26 mouse cellular contexts compared by ENCODE assay signal in genomic region chr2:65968810-65969209, GRCm38 (mm10).
A peak's percentile ranks its signal among the peaks of the same experiment; 100 is the strongest.
DNase-seq lines count a peak whose midpoint lies in the region; ATAC-seq and TF ChIP-seq lines count a peak whose summit lies in the region.
"Had no signal": no experiment of that assay in that cellular context is flagged by ENCODE, and none has a peak within 500 bp of the region (broad histone marks: within the 10 kb centered on the region; RNA-seq: fewer than 3 reads in every experiment).

No protein-coding gene starts in this region.

- peak; percentile 48; the same call in 1 of the 2 replicates for TF ChIP-seq POLR2A in cortical plate, adult 2 months (IDR thresholded peaks at IDR 0.05; ENCODE audit: extremely low read depth, insufficient read depth, low read length)

- peaks cover 4% of the 10 kb centered on the region; the same call in 1 of the 2 replicates for H3K36me3 ChIP-seq in forebrain, embryonic 16.5 days (ENCODE audit: control insufficient read depth, insufficient read depth)
- H3K36me3 ChIP-seq in forebrain, embryonic 12.5 days (replicated peaks): peaks cover 7% of the 10 kb centered on the region; the same call in 1 of the 2 replicates
- peaks cover 10% of the 10 kb centered on the region; the same call in 1 of the 2 replicates for H3K36me3 ChIP-seq in midbrain, embryonic 14.5 days (ENCODE audit: control insufficient read depth, insufficient read depth, low read length)
- peaks cover 5% of the 10 kb centered on the region for H3K36me3 ChIP-seq in midbrain, embryonic 11.5 days (ENCODE audit: control insufficient read depth, insufficient read depth, low read length)
- no peaks in the 10 kb centered on the region for H3K36me3 ChIP-seq in intestine, embryonic 16.5 days (ENCODE audit: control insufficient read depth, insufficient read depth, low read length)
- H3K36me3 ChIP-seq: embryonic facial prominence, embryonic 12.5 days; heart, embryonic 15.5 days; liver, embryonic 12.5 days had no signal

- no peak overlapping the region for H3K4me2 ChIP-seq in forebrain, embryonic 16.5 days (ENCODE audit: low read length)
- H3K4me2 ChIP-seq in forebrain, embryonic 12.5 days: no peak overlapping the region
- H3K4me2 ChIP-seq in midbrain, embryonic 14.5 days (ENCODE audit: low read length): no peak overlapping the region
- no peak overlapping the region for H3K4me2 ChIP-seq in midbrain, embryonic 11.5 days
- no peak overlapping the region for H3K4me2 ChIP-seq in intestine, embryonic 16.5 days (ENCODE audit: low read depth, low read length)
- H3K4me2 ChIP-seq: embryonic facial prominence, embryonic 12.5 days; heart, embryonic 15.5 days; limb, embryonic 13.5 days; liver, embryonic 12.5 days; neural tube, embryonic 13.5 days had no signal

- ATAC-seq in forebrain, embryonic 16.5 days: peak; percentile 64; the same call in 1 of the 2 replicates
- no peak for ATAC-seq in forebrain, embryonic 12.5 days (ENCODE audit: low FRiP score)
- no peak for ATAC-seq in midbrain, embryonic 14.5 days (ENCODE audit: low FRiP score, low TSS enrichment)
- ATAC-seq in midbrain, embryonic 11.5 days (ENCODE audit: low FRiP score): no peak
- no peak for ATAC-seq in intestine, embryonic 16.5 days
- ATAC-seq: CD4-positive, CD25-positive, alpha-beta regulatory T cell, adult 4 months; hindbrain, postnatal 0 days; intestine, postnatal 0 days; liver, embryonic 12.5 days had no signal

- no peaks in the 10 kb centered on the region for H3K9me3 ChIP-seq in forebrain, embryonic 16.5 days (ENCODE audit: control insufficient read depth, low read length)
- H3K9me3 ChIP-seq in forebrain, embryonic 12.5 days: no peaks in the 10 kb centered on the region
- H3K9me3 ChIP-seq in midbrain, embryonic 14.5 days (ENCODE audit: control insufficient read depth, low read length): no peaks in the 10 kb centered on the region
- H3K9me3 ChIP-seq in midbrain, embryonic 11.5 days (ENCODE audit: control insufficient read depth, low read length): no peaks in the 10 kb centered on the region
- no peaks in the 10 kb centered on the region for H3K9me3 ChIP-seq in intestine, embryonic 16.5 days (ENCODE audit: control insufficient read depth, low read length)
- H3K9me3 ChIP-seq: embryonic facial prominence, embryonic 12.5 days; heart, embryonic 15.5 days; liver, embryonic 12.5 days; neural tube, embryonic 13.5 days had no signal

- 71% methylated on average over 4 of the region's 4 CpGs for WGBS in forebrain, embryonic 16.5 days
- 69% methylated on average over 4 of the region's 4 CpGs for WGBS in forebrain, embryonic 12.5 days
- WGBS in midbrain, embryonic 14.5 days: 61% methylated on average over 4 of the region's 4 CpGs
- WGBS in midbrain, embryonic 11.5 days: 78% methylated on average over 4 of the region's 4 CpGs
- 66% methylated on average over 4 of the region's 4 CpGs for WGBS in intestine, embryonic 16.5 days

- no peak for DNase-seq in left cerebral cortex, adult 2 months (ENCODE audit: extremely low spot score in 1 of 2, low spot score in 2 of 2)
- DNase-seq in left cerebral cortex, postnatal 10 days (ENCODE audit: extremely low spot score in 1 of 2, low spot score in 2 of 2): no peak
- no peak for DNase-seq in midbrain, embryonic 14.5 days
- no peak for DNase-seq in midbrain, embryonic 11.5 days (ENCODE audit: low spot score, missing footprints)
- DNase-seq: adrenal gland, postnatal 36 days; cerebellum, adult 18-20 months; cerebellum, postnatal 14 days; heart, postnatal 36 days; kidney, postnatal 25 days; lung, adult 18-20 months; lung, postnatal 4 days; right cerebral cortex, adult 18-20 months; thymus, adult 2 months; thymus, postnatal 4 days had no signal

- no peak overlapping the region for H3K9ac ChIP-seq in forebrain, embryonic 16.5 days (replicated peaks; ENCODE audit: low read depth, low read length)
- H3K9ac ChIP-seq in forebrain, embryonic 12.5 days: no peak overlapping the region
- H3K9ac ChIP-seq in midbrain, embryonic 14.5 days (replicated peaks; ENCODE audit: low read length): no peak overlapping the region
- H3K9ac ChIP-seq in midbrain, embryonic 11.5 days (ENCODE audit: low read length): no peak overlapping the region
- H3K9ac ChIP-seq in intestine, embryonic 16.5 days (ENCODE audit: low read depth, low read length): no peak overlapping the region
- H3K9ac ChIP-seq: embryonic facial prominence, embryonic 12.5 days; heart, embryonic 15.5 days; limb, embryonic 13.5 days; liver, embryonic 12.5 days; neural tube, embryonic 13.5 days had no signal

- TF ChIP-seq CTCF in left cerebral cortex, adult 2 months (IDR thresholded peaks at IDR 0.05): no peak
- no peak for TF ChIP-seq CTCF in cortical plate, adult 2 months (IDR thresholded peaks at IDR 0.05; ENCODE audit: extremely low read depth, insufficient read depth, low read length)

- intact Hi-C loops in left cerebral cortex, adult 2 months (cut with DNase I): no loop called here
- intact Hi-C loops in left cerebral cortex, postnatal 10 days (cut with DNase I): no loop called here

- H3K27ac ChIP-seq in forebrain, embryonic 16.5 days (ENCODE audit: low read length): peak overlapping the region; percentile 50; the same call in 1 of the 2 replicates
- H3K27ac ChIP-seq in forebrain, embryonic 12.5 days: no peak overlapping the region
- peak overlapping the region; percentile 52; the same call in 1 of the 2 replicates for H3K27ac ChIP-seq in left cerebral cortex, adult 2 months
- H3K27ac ChIP-seq in midbrain, embryonic 14.5 days (replicated peaks; ENCODE audit: low read depth, low read length): 0 out of 2 replicates have a peak overlapping the region, but pooled peaks have one; percentile 14
- H3K27ac ChIP-seq in midbrain, embryonic 11.5 days (ENCODE audit: low read depth, low read length): no peak overlapping the region
- no peak overlapping the region for H3K27ac ChIP-seq in cortical plate, adult 2 months (ENCODE audit: insufficient read depth, low read length)
- H3K27ac ChIP-seq in intestine, embryonic 16.5 days (ENCODE audit: low read length): no peak overlapping the region
- H3K27ac ChIP-seq: embryonic facial prominence, embryonic 12.5 days; heart, embryonic 15.5 days; hindbrain, postnatal 0 days; limb, embryonic 13.5 days; liver, embryonic 12.5 days; neural tube, embryonic 13.5 days had no signal

- H3K27me3 ChIP-seq in forebrain, embryonic 16.5 days (replicated peaks; ENCODE audit: control insufficient read depth, insufficient read depth, low read length): no peaks in the 10 kb centered on the region
- no peaks in the 10 kb centered on the region for H3K27me3 ChIP-seq in forebrain, embryonic 12.5 days
- H3K27me3 ChIP-seq in midbrain, embryonic 14.5 days (ENCODE audit: control insufficient read depth, insufficient read depth, low read length): no peaks in the 10 kb centered on the region
- H3K27me3 ChIP-seq in midbrain, embryonic 11.5 days (ENCODE audit: control insufficient read depth, insufficient read depth, low read length): no peaks in the 10 kb centered on the region
- H3K27me3 ChIP-seq in intestine, embryonic 16.5 days (replicated peaks; ENCODE audit: control insufficient read depth, insufficient read depth, low read length): no peaks in the 10 kb centered on the region
- H3K27me3 ChIP-seq: embryonic facial prominence, embryonic 12.5 days; limb, embryonic 13.5 days; liver, embryonic 12.5 days; neural tube, embryonic 13.5 days had no signal

- H3K4me1 ChIP-seq in forebrain, embryonic 16.5 days (replicated peaks; ENCODE audit: control insufficient read depth, insufficient read depth, low read length): 0 out of 2 replicates have a peak, but pooled peaks cover 2% of the 10 kb centered on the region
- 0 out of 2 replicates have a peak, but pooled peaks cover 1% of the 10 kb centered on the region for H3K4me1 ChIP-seq in forebrain, embryonic 12.5 days
- H3K4me1 ChIP-seq in midbrain, embryonic 14.5 days (ENCODE audit: control insufficient read depth, insufficient read depth, low read length): 0 out of 2 replicates have a peak, but pooled peaks cover 4% of the 10 kb centered on the region
- no peaks in the 10 kb centered on the region for H3K4me1 ChIP-seq in midbrain, embryonic 11.5 days (ENCODE audit: control insufficient read depth, insufficient read depth, low read length)
- peaks cover 7% of the 10 kb centered on the region for H3K4me1 ChIP-seq in cortical plate, adult 2 months (ENCODE audit: control insufficient read depth, insufficient read depth, low read length)
- H3K4me1 ChIP-seq in intestine, embryonic 16.5 days (ENCODE audit: control insufficient read depth, insufficient read depth, low read length): no peaks in the 10 kb centered on the region
- H3K4me1 ChIP-seq: embryonic facial prominence, embryonic 12.5 days; heart, embryonic 15.5 days; liver, embryonic 12.5 days; neural tube, embryonic 13.5 days had no signal

- H3K4me3 ChIP-seq in forebrain, embryonic 16.5 days (replicated peaks; ENCODE audit: low read length): no peak overlapping the region
- no peak overlapping the region for H3K4me3 ChIP-seq in forebrain, embryonic 12.5 days (replicated peaks)
- H3K4me3 ChIP-seq in left cerebral cortex, adult 2 months: no peak overlapping the region
- no peak overlapping the region for H3K4me3 ChIP-seq in midbrain, embryonic 14.5 days (replicated peaks; ENCODE audit: low read depth, low read length)
- H3K4me3 ChIP-seq in midbrain, embryonic 11.5 days (ENCODE audit: low read depth, low read length): no peak overlapping the region
- H3K4me3 ChIP-seq in cortical plate, adult 2 months (ENCODE audit: insufficient read depth, low read length): no peak overlapping the region
- H3K4me3 ChIP-seq in intestine, embryonic 16.5 days (ENCODE audit: low read length): no peak overlapping the region
- H3K4me3 ChIP-seq: embryonic facial prominence, embryonic 12.5 days; heart, embryonic 15.5 days; limb, embryonic 13.5 days; liver, embryonic 12.5 days; neural tube, embryonic 13.5 days had no signal

Comparison
In these comparisons a context has a peak if more than half of its experiments do, and no peak if none do; other contexts are left out.
1. H3K27ac ChIP-seq: peak in forebrain, embryonic 16.5 days (single experiment), left cerebral cortex, adult 2 months (single experiment) and midbrain, embryonic 14.5 days (single experiment); none in forebrain, embryonic 12.5 days (single experiment), midbrain, embryonic 11.5 days (single experiment), cortical plate, adult 2 months (single experiment) and intestine, embryonic 16.5 days (single experiment).